Mouse (Mus musculus): Measurements from ENCODE around the gene 1520401A03Rik.

DNA sequence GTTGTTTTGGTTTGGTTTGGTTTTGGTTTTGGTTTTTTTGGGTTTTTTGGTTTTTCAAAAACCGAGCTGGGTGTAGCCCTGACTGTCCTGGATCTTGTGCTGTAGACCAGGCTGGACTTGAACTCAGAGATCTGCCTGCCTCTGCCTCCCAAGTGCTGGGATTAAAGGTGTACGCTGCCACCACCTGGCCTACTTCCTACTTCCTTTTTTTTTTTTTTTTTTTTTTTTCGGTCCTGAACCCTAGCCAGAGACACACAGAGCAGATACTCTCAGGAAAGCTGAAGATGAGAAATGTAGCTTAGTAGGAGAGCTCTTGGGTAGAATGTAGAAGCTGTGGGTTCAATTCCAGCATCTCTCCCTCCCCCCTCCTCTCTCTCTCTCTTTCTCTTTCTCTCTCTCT, 64.1 kb downstream of the 1520401A03Rik start:
- TF ChIP-seq ZC3H11A (IDR thresholded peaks at IDR 0.05; ENCODE audit: low read depth, low read length) (no peak), IRF4 (IDR thresholded peaks at IDR 0.05; ENCODE audit: low read depth, low read length) (no peak), UBTF (IDR thresholded peaks at IDR 0.05; ENCODE audit: low read depth, low read length) (no peak), CTCF (conservative IDR thresholded peaks at IDR 0.05 in 1 of 2, IDR thresholded peaks at IDR 0.05 in 1 of 2; ENCODE audit: low read depth in 2 of 2, low read length in 2 of 2) (no peak)

Data from CH12.LX (cell line).